Mouse (Mus musculus): ENCODE measurements around the gene Flt3. TPM values are rescaled to one million over a fixed set of nuclear protein-coding genes. Genes with fewer than 3 reads are reported as not detected.

Flt3 gene
- total and polyA plus RNA-seq, 2 experiments from 2014 or later, result 2.5 to 2.8 TPM

- DNase-seq (ENCODE audit: low spot score) (peak; percentile 44), ATAC-seq (no peak)
- H3K4me1 ChIP-seq (ENCODE audit: insufficient read depth, low read length), result no peaks in the 10 kb centered on the region
- no peak overlapping the region for H3K4me2 ChIP-seq (ENCODE audit: low read depth, low read length)
- H3K9me3 ChIP-seq (ENCODE audit: low read length), result no peaks in the 10 kb centered on the region
- no peak overlapping the region for H3K27ac ChIP-seq
- H3K4me3 ChIP-seq (ENCODE audit: low read length), result no peak overlapping the region
- WGBS, result 43% methylated on average over 10 of the region's 10 CpGs
- TF ChIP-seq CTCF (IDR thresholded peaks at IDR 0.05; ENCODE audit: low read depth), result peak; percentile 61
- no peak overlapping the region for H3K9ac ChIP-seq (replicated peaks; ENCODE audit: low read length)
- H3K27me3 ChIP-seq (ENCODE audit: insufficient read depth, low read length), result no peaks in the 10 kb centered on the region
- no peaks in the 10 kb centered on the region for H3K36me3 ChIP-seq (ENCODE audit: insufficient read depth, low read length)
Observed at GRCm38 (mm10) chr5:147418394-147419121, 18.3 kb upstream of the Flt3 start.

- Histone ChIP-seq H3K9me3 (ENCODE audit: low read length) (no peaks in the 10 kb centered on the region), H3K36me3 (ENCODE audit: insufficient read depth, low read length) (no peaks in the 10 kb centered on the region), H3K4me3 (ENCODE audit: low read length) (no peak overlapping the region), H3K27ac (no peak overlapping the region), H3K9ac (replicated peaks; ENCODE audit: low read length) (no peak overlapping the region), H3K4me1 (ENCODE audit: insufficient read depth, low read length) (no peaks in the 10 kb centered on the region), H3K4me2 (ENCODE audit: low read depth, low read length) (no peak overlapping the region), H3K27me3 (ENCODE audit: insufficient read depth, low read length) (no peaks in the 10 kb centered on the region)
- ATAC-seq (no peak), DNase-seq (ENCODE audit: low spot score) (no peak)
- no peak for TF ChIP-seq CTCF (IDR thresholded peaks at IDR 0.05; ENCODE audit: low read depth)
- WGBS, result 76% methylated on average over 1 of the region's 1 CpGs
Observed at GRCm38 (mm10) chr5:147417986-147418385, 17.7 kb upstream of the Flt3 start.

GRCm38 (mm10) chr5:147410585-147410984 is 10.3 kb upstream of the Flt3 start:
- H3K27ac ChIP-seq, result no peak overlapping the region
- no peaks in the 10 kb centered on the region for H3K9me3 ChIP-seq (ENCODE audit: low read length)
- no peaks in the 10 kb centered on the region for H3K36me3 ChIP-seq (ENCODE audit: insufficient read depth, low read length)
- no peak for TF ChIP-seq CTCF (IDR thresholded peaks at IDR 0.05; ENCODE audit: low read depth)
- 88% methylated on average over 6 of the region's 6 CpGs for WGBS
- DNase-seq (ENCODE audit: low spot score) (no peak), ATAC-seq (no peak)
- H3K4me1 ChIP-seq (ENCODE audit: insufficient read depth, low read length), result no peaks in the 10 kb centered on the region
- no peak overlapping the region for H3K4me2 ChIP-seq (ENCODE audit: low read depth, low read length)
- no peaks in the 10 kb centered on the region for H3K27me3 ChIP-seq (ENCODE audit: insufficient read depth, low read length)
- no peak overlapping the region for H3K4me3 ChIP-seq (ENCODE audit: low read length)
- no peak overlapping the region for H3K9ac ChIP-seq (replicated peaks; ENCODE audit: low read length)

GRCm38 (mm10) chr5:147408731-147409130 is 8.4 kb upstream of the Flt3 start:
- no peaks in the 10 kb centered on the region for H3K36me3 ChIP-seq (ENCODE audit: insufficient read depth, low read length)
- H3K4me2 ChIP-seq (ENCODE audit: low read depth, low read length), result no peak overlapping the region
- H3K4me1 ChIP-seq (ENCODE audit: insufficient read depth, low read length), result no peaks in the 10 kb centered on the region
- no peak overlapping the region for H3K27ac ChIP-seq
- H3K9me3 ChIP-seq (ENCODE audit: low read length), result no peaks in the 10 kb centered on the region
- no peak for TF ChIP-seq CTCF (IDR thresholded peaks at IDR 0.05; ENCODE audit: low read depth)
- no peak overlapping the region for H3K4me3 ChIP-seq (ENCODE audit: low read length)
- no peaks in the 10 kb centered on the region for H3K27me3 ChIP-seq (ENCODE audit: insufficient read depth, low read length)
- DNase-seq (ENCODE audit: low spot score) (no peak), ATAC-seq (peak; percentile 43; the same call in 1 of the 2 replicates)
- WGBS, result 67% methylated on average over 29 of the region's 29 CpGs
- no peak overlapping the region for H3K9ac ChIP-seq (replicated peaks; ENCODE audit: low read length)

- WGBS, result 88% methylated on average over 5 of the region's 5 CpGs
- Histone ChIP-seq H3K9ac (replicated peaks; ENCODE audit: low read length) (no peak overlapping the region), H3K27me3 (ENCODE audit: insufficient read depth, low read length) (peaks cover under 1% of the 10 kb centered on the region; the same call in 1 of the 2 replicates), H3K4me1 (ENCODE audit: insufficient read depth, low read length) (0 out of 2 replicates have a peak, but pooled peaks cover 1% of the 10 kb centered on the region), H3K9me3 (ENCODE audit: low read length) (no peaks in the 10 kb centered on the region), H3K4me3 (ENCODE audit: low read length) (no peak overlapping the region), H3K36me3 (ENCODE audit: insufficient read depth, low read length) (no peaks in the 10 kb centered on the region), H3K27ac (no peak overlapping the region), H3K4me2 (ENCODE audit: low read depth, low read length) (no peak overlapping the region)
- ATAC-seq, result no peak
- TF ChIP-seq CTCF (IDR thresholded peaks at IDR 0.05; ENCODE audit: low read depth), result no peak
- no peak for DNase-seq (ENCODE audit: low spot score)
Observed at GRCm38 (mm10) chr5:147406135-147406534, 5.8 kb upstream of the Flt3 start.

- H3K4me1 ChIP-seq (ENCODE audit: insufficient read depth, low read length), result 0 out of 2 replicates have a peak, but pooled peaks cover 4% of the 10 kb centered on the region
- no peaks in the 10 kb centered on the region for H3K9me3 ChIP-seq (ENCODE audit: low read length)
Observed at GRCm38 (mm10) chr5:147402505-147402904, 2.2 kb upstream of the Flt3 start.

GRCm38 (mm10) chr5:147401024-147401423 is 735 bp upstream of the Flt3 start:
- Histone ChIP-seq H3K9me3 (ENCODE audit: low read length) (no peaks in the 10 kb centered on the region), H3K27ac (no peak overlapping the region), H3K4me2 (ENCODE audit: low read depth, low read length) (peak overlapping the region; percentile 84), H3K36me3 (ENCODE audit: insufficient read depth, low read length) (no peaks in the 10 kb centered on the region), H3K4me1 (ENCODE audit: insufficient read depth, low read length) (0 out of 2 replicates have a peak, but pooled peaks cover 4% of the 10 kb centered on the region), H3K9ac (replicated peaks; ENCODE audit: low read length) (peak overlapping the region; percentile 58), H3K27me3 (ENCODE audit: insufficient read depth, low read length) (peaks cover 13% of the 10 kb centered on the region; the same call in 1 of the 2 replicates), H3K4me3 (ENCODE audit: low read length) (peak overlapping the region; percentile 57)
- WGBS, result 28% methylated on average over 11 of the region's 11 CpGs
- DNase-seq (ENCODE audit: low spot score), result peak; percentile 6
- no peak for ATAC-seq
- TF ChIP-seq CTCF (IDR thresholded peaks at IDR 0.05; ENCODE audit: low read depth), result peak; percentile 32

More at GRCm38 (mm10) chr5:147402505-147402904, 2.2 kb upstream of the Flt3 start:
- no peak overlapping the region for H3K9ac ChIP-seq (replicated peaks; ENCODE audit: low read length)
- DNase-seq (ENCODE audit: low spot score) (peak; percentile 73), ATAC-seq (no peak)
- no peak overlapping the region for H3K4me3 ChIP-seq (ENCODE audit: low read length)
- no peaks in the 10 kb centered on the region for H3K36me3 ChIP-seq (ENCODE audit: insufficient read depth, low read length)
- H3K4me2 ChIP-seq (ENCODE audit: low read depth, low read length), result no peak overlapping the region
- TF ChIP-seq CTCF (IDR thresholded peaks at IDR 0.05; ENCODE audit: low read depth), result peak; percentile 65
- H3K27me3 ChIP-seq (ENCODE audit: insufficient read depth, low read length), result peaks cover 13% of the 10 kb centered on the region; the same call in 1 of the 2 replicates
- no peak overlapping the region for H3K27ac ChIP-seq
- WGBS, result 26% methylated on average over 5 of the region's 5 CpGs

Measured in hindbrain, postnatal 0 days (tissue).